Mouse (Mus musculus) bone marrow, adult 2 months (tissue): Measurements from ENCODE around the gene Prkra. TPM values are rescaled to one million over a fixed set of nuclear protein-coding genes. Genes with fewer than 3 reads are reported as not detected.

Source experiments
- H3K27ac ChIP-seq: fragments of 200-500 bp; 2 replicates; pipeline ENCODE4 v1.5.1; 2012; ENCODE audit warnings: low read depth, mild to moderate bottlenecking, control low read depth, inconsistent platforms, low read length; ENCODE audit not compliant: control insufficient read depth, poor library complexity, insufficient read depth
- H3K4me1 ChIP-seq: fragments of 200-500 bp; 2 replicates; pipeline ENCODE4 v1.6.1; 2011; ENCODE audit warnings: low read length; ENCODE audit not compliant: control insufficient read depth, insufficient read depth
- H3K4me3 ChIP-seq: fragments of 200-500 bp; replicated peaks from 2 replicates; pipeline ENCODE3; 2011; ENCODE audit warnings: mild to moderate bottlenecking, low read depth, low read length, control low read depth; ENCODE audit not compliant: control insufficient read depth
- CTCF ChIP-seq: fragments of 200-500 bp; IDR thresholded peaks from 2 replicates; pipeline ENCODE4 v1.5.1; 2011; ENCODE audit warnings: low read length, control low read depth; ENCODE audit not compliant: control insufficient read depth, insufficient read depth
- POLR2A ChIP-seq: fragments of 200-500 bp; IDR thresholded peaks from 2 replicates; pipeline ENCODE4 v1.6.1; 2011; ENCODE audit warnings: low read depth, mild to moderate bottlenecking, control low read depth, low read length, borderline replicate concordance; ENCODE audit not compliant: control insufficient read depth
- WGBS: fragments of 180-500 bp; shearing (Covaris S2); methylation state at CpG from one replicate; pipeline ENCODE4 v1.1.7; 2018; 5-methylcytosine and 5-hydroxymethylcytosine counted together
- polyA plus RNA-seq: library from polyadenylated mRNA; stranded (reverse); fragments of >200 nt; gene quantifications from 2 replicates; pipeline ENCODE4 v1.2.4, GENCODE M21; 2011; ENCODE audit warnings: low replicate concordance; ENCODE audit not compliant: missing spikeins, insufficient read depth, insufficient read length

The Prkra gene
- polyA plus RNA-seq, 1 experiment, result 8.1 TPM

DNA sequence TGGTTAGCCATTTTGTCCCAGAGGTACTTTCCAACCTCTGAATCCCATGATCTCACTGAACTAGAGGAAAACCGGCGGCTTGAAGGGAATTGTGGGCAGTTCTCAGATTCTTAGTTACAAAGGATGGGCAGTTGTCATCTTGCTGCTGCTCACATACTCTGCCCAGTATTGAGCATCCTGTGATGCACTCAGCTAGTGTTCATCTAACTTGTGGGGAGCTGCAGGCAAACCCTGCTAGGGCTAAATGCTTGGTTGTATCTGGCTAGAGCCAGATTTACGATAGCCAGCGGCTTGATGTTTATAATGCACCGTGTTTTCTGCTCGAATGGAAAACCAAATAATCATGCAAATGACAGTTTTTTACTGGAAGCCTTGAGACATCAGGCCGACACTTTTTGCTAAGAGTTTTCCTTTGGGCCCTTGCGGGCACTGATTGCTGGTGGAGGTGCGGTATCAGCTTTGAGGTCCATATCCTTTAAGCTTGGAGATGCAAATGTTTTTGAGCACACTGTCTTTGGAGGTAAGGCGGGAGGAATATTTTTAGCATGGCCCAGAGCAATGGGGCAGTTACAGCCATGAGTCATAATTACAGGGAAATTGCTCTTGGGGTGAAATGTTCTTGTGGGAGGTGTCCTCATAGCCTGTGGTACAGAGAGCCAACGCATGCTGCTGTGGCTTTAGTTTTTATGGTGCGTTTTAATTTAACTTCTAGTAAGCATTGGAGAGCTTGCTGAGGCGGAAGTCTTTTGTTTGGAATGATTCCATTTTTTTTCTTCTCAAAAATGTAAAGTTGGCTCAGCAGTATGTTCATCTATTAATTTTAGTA, 28.8 kb upstream of the Prkra start:
- WGBS, result 66% methylated on average over 13 of the region's 13 CpGs

DNA sequence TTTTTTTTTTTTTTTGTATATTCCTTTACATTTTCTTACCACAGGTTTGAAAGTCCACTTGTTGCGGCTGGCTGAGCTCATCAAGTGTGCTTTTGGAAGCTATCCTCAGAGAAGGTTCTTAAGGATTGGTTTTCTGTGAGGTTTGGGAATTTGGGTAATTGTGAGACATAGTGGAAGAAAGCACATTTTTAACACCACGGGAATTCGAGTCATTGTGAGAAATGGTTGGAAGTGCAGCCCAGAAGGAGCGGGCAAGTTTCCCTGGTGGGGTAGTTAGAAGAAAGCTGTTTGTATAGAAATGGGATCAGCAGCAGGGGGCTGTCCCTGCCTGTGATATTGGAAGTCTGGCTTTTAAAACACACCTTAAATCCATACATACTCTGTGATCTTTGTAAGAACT, 28.1 kb upstream of the Prkra start:
- Histone ChIP-seq H3K27ac (no peak overlapping the region), H3K4me3 (no peak overlapping the region), H3K4me1 (no peaks in the 10 kb centered on the region; the same call in 1 of the 2 replicates)
- TF ChIP-seq CTCF, result no peak
- TF ChIP-seq POLR2A, result no peak
- 22% methylated on average over 4 of the region's 4 CpGs for WGBS

More for the DNA sequence above, 28.8 kb upstream of the Prkra start:
- no peak for TF ChIP-seq POLR2A
- no peak for TF ChIP-seq CTCF
- no peak overlapping the region for H3K4me3 ChIP-seq
- no peak overlapping the region for H3K27ac ChIP-seq
- H3K4me1 ChIP-seq, result no peaks in the 10 kb centered on the region; the same call in 1 of the 2 replicates

GRCm38 (mm10) chr2:76675451-76675850, 27.6 kb upstream of the Prkra start:
- TF ChIP-seq POLR2A (no peak), CTCF (no peak)
- Histone ChIP-seq H3K4me3 (peak overlapping the region; percentile 81), H3K4me1 (no peaks in the 10 kb centered on the region; the same call in 1 of the 2 replicates), H3K27ac (peak overlapping the region; percentile 36; the same call in 1 of the 2 replicates)
- WGBS, result under 1% methylated on average over 38 of the region's 44 CpGs

GRCm38 (mm10) chr2:76674725-76675427, 27.1 kb upstream of the Prkra start, which contains the start of gene Plekha3:
Gene Plekha3 (plus strand): TSS chr2:76675281.
- 3% methylated on average over 50 of the region's 52 CpGs for WGBS
- peak within 1 kb of the TSS; percentile 81 for H3K4me3 ChIP-seq
- H3K27ac ChIP-seq, result peak within 1 kb of the TSS; percentile 36
- TF ChIP-seq POLR2A, result peak; percentile 73; the same call in 1 of the 2 replicates
- no peak for TF ChIP-seq CTCF
- no peaks in the 10 kb centered on the region; the same call in 1 of the 2 replicates for H3K4me1 ChIP-seq

- H3K4me3 ChIP-seq, result no peak overlapping the region
- 27% methylated on average over 7 of the region's 7 CpGs for WGBS
- TF ChIP-seq POLR2A (no peak), CTCF (no peak)
- no peak overlapping the region for H3K27ac ChIP-seq
- H3K4me1 ChIP-seq, result no peaks in the 10 kb centered on the region; the same call in 1 of the 2 replicates
Measured at GRCm38 (mm10) chr2:76673472-76674081, 25.8 kb upstream of the Prkra start.

DNA sequence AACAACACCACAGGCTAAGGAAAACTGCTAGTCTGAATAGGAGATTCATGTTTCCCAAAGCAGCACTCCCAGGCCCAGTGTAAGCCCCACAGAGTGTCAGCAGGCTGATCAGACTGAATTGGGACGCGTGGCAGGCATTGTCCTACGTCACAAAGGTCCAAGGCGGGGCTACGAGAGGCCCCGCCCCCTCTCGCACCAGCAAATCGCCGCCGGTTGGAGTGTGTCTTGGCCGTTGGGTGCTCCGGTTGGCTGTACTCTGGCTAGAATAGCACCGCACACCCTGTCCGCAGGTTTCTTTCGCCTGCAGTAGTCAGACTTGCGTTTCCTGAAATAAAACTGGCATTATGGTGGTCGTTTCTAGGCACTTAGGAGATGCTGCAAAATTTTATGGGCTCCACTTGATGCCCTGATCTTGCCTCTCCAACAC, 25.2 kb upstream of the Prkra start, which contains the start of gene Fkbp7:
TSS of gene Fkbp7 (minus strand) at position 151 of the 427 bp plus-strand sequence.
- no peaks in the 10 kb centered on the region; the same call in 1 of the 2 replicates for H3K4me1 ChIP-seq
- 0% methylated on average over 17 of the region's 17 CpGs for WGBS
- TF ChIP-seq CTCF (no peak; the same call in 1 of the 2 replicates), POLR2A (peak; percentile 72)

DNA sequence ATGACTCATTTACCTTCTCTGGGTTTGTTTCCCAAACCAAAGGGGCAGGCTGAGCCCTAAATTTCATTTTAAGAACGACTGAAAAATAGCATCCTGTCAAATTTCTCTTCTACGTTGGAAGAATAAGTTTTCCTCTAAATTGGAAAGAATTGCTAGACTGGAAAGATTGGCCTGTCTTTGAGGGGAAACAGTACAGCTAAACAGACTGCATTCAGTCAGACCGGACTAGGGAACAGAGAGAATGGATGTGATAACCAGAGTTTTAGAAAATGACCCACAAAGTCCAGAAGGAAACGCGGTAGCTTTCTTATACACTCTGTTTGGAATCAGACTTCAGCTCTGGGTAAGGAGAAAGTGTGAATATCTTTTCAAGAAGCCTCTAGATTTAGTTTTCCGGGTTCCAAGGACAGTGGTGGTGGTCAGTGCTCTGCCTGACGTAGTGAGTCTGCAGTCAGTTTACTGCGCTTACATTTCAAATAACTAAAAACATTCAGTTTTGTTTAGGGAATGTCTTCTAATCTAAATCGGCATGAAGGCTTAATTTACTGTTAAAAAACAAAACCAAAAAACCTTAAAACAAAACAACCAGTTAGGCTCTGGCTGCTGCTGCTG, 24.4 kb upstream of the Prkra start:
- H3K27ac ChIP-seq, result no peak overlapping the region
- 2% methylated on average over 9 of the region's 9 CpGs for WGBS
- TF ChIP-seq CTCF (no peak), POLR2A (no peak)
- H3K4me3 ChIP-seq, result peak overlapping the region; percentile 87
- no peaks in the 10 kb centered on the region; the same call in 1 of the 2 replicates for H3K4me1 ChIP-seq

More for the DNA sequence above, 25.2 kb upstream of the Prkra start, which contains the start of gene Fkbp7:
- Histone ChIP-seq H3K4me3 (peak within 1 kb of the TSS; percentile 87), H3K27ac (peak within 1 kb of the TSS; percentile 47; the same call in 1 of the 2 replicates)

DNA sequence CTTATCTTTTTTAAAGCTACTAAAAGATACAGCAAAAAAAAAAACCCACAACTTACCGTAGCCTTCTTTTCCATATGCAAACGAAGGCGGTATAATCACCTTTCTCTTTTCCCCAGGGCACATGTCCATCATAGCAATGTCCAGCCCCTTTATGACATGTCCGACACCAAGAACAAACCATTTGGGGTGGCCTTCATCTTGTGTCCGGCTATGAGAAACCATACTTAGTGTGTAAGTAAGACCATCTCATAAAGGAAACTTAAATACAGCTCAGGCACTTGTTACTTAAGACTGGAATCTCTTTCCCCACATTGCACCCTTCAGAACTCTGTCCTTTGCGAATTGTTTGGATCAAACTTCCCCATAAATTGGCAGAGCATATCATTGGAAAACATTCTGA, 23.8 kb upstream of the Prkra start:
- WGBS, result 64% methylated on average over 6 of the region's 6 CpGs
- H3K4me1 ChIP-seq, result no peaks in the 10 kb centered on the region; the same call in 1 of the 2 replicates
- H3K4me3 ChIP-seq, result no peak overlapping the region
- TF ChIP-seq POLR2A (no peak), CTCF (no peak)
- H3K27ac ChIP-seq, result no peak overlapping the region
